Comparison of ENCODE assay signal across 21 mouse cellular contexts in the genomic region with DNA sequence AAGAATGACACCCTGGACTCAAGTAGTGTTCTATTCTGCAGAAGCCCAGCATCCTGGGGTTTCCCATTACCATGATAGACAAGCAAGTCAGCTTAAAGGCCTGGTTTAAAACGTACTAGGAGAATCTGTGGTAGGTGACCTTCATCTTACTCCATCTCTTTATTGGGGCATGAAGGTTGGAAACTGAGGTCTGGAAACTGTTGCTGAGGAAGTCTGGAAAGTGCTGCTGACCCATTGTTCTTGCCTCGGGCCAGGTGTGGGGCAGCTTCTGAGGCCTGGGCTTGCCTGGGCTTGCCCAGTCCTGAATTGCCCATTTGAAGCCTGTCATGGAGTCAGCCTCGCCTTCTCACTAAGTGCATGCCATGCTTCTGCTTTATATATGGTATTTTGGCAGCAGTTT.
"Had no signal": no experiment of that assay in that cellular context is flagged by ENCODE, and none has a peak within 500 bp of the region (broad histone marks: within the 10 kb centered on the region; RNA-seq: fewer than 3 reads in every experiment).

No protein-coding gene starts in this region.

- H3K4me3 ChIP-seq: heart, embryonic 10.5 days; heart, embryonic 12.5 days; hindbrain, embryonic 10.5 days; hindbrain, embryonic 12.5 days; intestine, embryonic 15.5 days; left cerebral cortex, adult 2 months; limb, embryonic 10.5 days; limb, embryonic 12.5 days; liver, embryonic 13.5 days; liver, embryonic 15.5 days had no signal

- H3K4me1 ChIP-seq: heart, embryonic 10.5 days; heart, embryonic 12.5 days; hindbrain, embryonic 10.5 days; hindbrain, embryonic 12.5 days; intestine, embryonic 15.5 days; limb, embryonic 10.5 days; limb, embryonic 12.5 days; liver, embryonic 13.5 days; liver, embryonic 15.5 days had no signal

- H3K27ac ChIP-seq: heart, embryonic 10.5 days; hindbrain, embryonic 10.5 days; hindbrain, embryonic 12.5 days; hindbrain, embryonic 14.5 days; intestine, embryonic 15.5 days; left cerebral cortex, adult 2 months; limb, embryonic 10.5 days; limb, embryonic 12.5 days; liver, embryonic 13.5 days; liver, embryonic 15.5 days had no signal

- DNase-seq: gastrocnemius, postnatal 25 days; heart, adult 18-20 months; heart, postnatal 10 days; heart, postnatal 4 days; kidney, adult 18-20 months; kidney, adult 8-10 months; kidney, postnatal 10 days; kidney, postnatal 25 days; kidney, postnatal 4 days; liver; liver, embryonic 13.5 days had no signal
